Mouse (Mus musculus): ENCODE data around the gene Adgre5.

Adgre5 gene

DNA sequence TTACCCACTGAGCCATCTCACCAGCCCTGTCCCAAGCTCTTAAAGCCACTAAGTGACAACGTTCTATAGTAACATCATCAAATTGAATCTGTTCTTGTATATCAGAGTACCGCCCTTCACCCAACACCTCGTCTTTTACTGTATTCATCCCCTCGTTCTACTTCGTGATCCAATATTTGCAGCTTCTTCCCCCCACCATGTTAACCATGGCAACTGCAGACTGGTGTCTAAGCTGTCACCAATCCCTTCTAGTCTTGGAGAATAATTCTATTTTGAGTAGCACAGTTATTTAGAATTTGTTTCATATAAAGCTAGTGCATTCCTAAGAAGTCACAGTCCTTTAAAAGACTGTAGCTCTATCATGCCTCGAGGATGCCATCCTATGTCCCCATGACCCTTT lies 51.9 kb downstream of the Adgre5 start:
- DNase-seq (ENCODE audit: low spot score in 2 of 2), result no peak

DNA sequence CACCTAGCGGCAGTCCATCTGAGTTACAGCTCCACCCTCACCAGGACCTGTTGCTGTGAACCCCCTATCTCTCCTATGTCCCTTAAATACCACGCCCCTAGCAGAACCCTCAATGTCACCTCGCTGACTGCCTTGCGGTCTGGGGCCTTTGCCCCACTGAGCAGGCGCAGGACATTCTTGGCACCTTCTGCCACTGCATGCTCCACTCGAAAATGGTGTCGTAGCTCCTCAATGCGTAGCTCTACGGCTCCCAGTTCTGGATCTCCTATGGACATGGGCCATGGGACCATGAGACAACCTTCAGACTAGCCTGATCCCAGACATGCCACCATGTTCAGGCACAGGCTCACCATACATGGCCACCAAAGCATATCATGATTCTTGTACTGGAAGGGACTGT lies 56.6 kb downstream of the Adgre5 start:
- DNase-seq (ENCODE audit: low spot score in 2 of 2), result no peak

DNA sequence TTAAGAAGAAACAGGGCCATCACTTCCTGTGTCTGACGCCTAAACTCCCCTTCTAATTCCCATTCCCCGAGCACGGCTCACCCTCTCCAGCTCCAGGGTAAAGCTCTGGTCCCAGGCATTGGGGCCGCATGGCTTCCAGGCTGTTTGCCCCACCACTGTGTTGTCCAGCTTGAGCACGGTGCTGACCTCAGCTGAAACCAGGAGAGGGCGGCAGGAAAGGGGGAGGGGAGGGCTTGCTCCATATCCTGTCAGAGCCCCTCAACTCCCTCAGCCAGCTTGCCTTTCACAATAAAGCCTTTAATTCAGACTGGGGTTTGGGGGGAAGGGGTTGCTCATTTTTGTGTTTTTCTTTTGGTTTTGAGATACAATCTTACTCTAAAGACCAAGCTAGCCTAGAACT lies 60.0 kb downstream of the Adgre5 start:
- DNase-seq (ENCODE audit: low spot score in 2 of 2), result no peak

DNA sequence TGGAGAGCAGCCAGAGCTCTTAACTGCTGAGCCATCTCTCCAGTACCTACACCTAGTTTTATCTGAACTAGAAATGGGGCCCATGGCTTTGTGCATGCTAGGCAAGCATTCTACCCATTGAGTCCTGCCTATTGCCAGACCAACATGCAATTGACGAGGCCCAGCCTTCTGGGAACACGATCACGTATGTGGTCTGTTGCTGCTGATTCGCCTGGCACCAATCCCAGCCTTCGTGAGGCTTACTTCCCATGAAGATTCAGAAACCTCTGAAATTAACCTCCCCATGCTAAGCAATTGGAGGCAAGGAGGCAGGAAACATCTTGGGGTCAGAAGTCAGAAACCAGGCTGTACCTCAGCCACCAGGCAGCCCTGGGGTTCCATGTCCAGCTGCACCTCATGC lies 60.5 kb downstream of the Adgre5 start:
- DNase-seq (ENCODE audit: low spot score in 2 of 2), result no peak

DNA sequence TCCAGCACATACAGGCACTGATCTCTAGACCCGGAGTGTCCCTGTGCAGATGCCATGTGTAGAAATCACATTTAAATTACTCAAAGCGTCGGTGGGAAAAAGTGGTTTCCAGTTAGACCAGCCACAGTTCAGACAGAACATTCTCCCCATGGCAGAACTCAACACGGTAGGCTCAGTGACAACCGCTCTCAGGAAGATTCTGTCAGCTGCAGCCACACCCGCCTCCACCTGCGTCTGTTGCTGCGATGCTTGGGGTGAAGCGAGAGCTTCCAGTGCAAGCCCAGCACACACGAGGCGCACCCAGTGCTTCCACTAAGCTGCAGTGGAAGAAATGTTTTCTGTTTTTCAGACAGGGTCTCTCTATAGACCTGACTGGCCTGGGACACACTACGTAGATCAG lies 61.3 kb downstream of the Adgre5 start:
- DNase-seq (ENCODE audit: low spot score in 2 of 2), result no peak

DNA sequence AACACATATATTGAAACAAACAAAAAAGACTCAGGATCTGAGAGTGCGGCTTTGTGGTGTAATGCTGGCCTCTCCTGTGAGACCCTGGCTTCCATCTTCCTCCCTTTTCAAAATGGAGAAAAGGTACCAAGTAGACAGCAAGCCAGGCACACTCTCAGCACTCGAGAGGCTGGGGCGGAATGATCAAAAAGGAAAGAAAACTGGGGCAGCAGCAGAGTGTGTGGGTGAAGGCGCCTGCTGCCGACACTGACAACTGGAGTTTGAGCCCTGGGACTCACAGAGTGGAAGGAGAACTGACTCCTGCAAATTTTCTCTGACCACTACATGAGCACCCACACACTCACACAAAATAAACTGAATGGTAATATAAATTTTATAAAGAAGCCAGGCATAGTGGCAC lies 66.6 kb downstream of the Adgre5 start:
- DNase-seq (ENCODE audit: low spot score in 2 of 2), result no peak
